Mouse (Mus musculus) ES-Bruce4 (cell line): ENCODE measurements at regions not wholly inside any gene's neighbourhood (a gene's known extent, or its start where the extent isn't known, plus 50 kb on each side); places are given as distances from the start of the nearest gene placed in this dataset.

Experiments
- EP300 ChIP-seq: IDR thresholded peaks from 2 replicates; pipeline ENCODE4 v1.6.1; 2011; ENCODE audit warnings: low read depth, low read length; ENCODE audit not compliant: insufficient read depth
- POLR2A ChIP-seq: IDR thresholded peaks from one replicate; pipeline ENCODE4 v1.8.1; 2011; ENCODE audit warnings: low read length; ENCODE audit not compliant: insufficient read depth

DNA sequence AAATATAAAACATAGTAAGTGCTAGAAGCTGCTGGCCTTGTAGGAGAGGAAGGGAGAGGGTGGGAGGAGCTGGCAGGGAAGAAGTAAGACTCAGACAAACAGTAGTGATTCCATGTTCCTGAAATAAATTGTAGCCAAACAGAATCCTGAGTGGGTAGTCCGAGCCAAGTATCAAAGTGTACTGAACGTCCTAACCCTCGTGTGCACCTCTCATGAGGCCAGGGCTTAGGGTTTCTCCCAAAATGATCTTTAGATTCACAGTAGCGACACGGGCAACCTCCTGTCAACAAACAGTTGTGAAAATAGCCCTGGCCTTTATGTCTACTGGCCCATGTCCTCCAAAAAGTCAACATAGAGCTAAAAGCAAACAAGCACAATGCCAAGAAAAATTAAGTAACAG, 54.3 kb upstream of the Gm47985 start:
- no peak for TF ChIP-seq POLR2A
- no peak for TF ChIP-seq EP300
